ENCODE assay signal across 19 mouse cellular contexts in genomic region chr6:31184554-31184953, GRCm38 (mm10).
DNase-seq lines count a peak whose midpoint lies in the region; ATAC-seq and TF ChIP-seq lines count a peak whose summit lies in the region.
"Had no signal": no experiment of that assay in that cellular context is flagged by ENCODE, and none has a peak within 500 bp of the region (broad histone marks: within the 10 kb centered on the region; RNA-seq: fewer than 3 reads in every experiment).

No protein-coding gene starts in this region.

- H3K4me3 ChIP-seq in kidney, embryonic 15.5 days (replicated peaks), result no peak overlapping the region
- H3K4me3 ChIP-seq in spleen, adult 2 months (ENCODE audit: extremely low read depth, insufficient read depth, insufficient read length), result no peak overlapping the region
- H3K4me3 ChIP-seq in brown adipose tissue, adult 24 weeks (ENCODE audit: insufficient read depth, low read depth, low read length), result no peak overlapping the region
- H3K4me3 ChIP-seq in hindbrain, embryonic 11.5 days (ENCODE audit: low read depth, low read length), result no peak overlapping the region
- H3K4me3 ChIP-seq: forebrain, embryonic 12.5 days; hindbrain, embryonic 10.5 days; liver, embryonic 13.5 days; midbrain, embryonic 12.5 days had no signal

- H3K9me3 ChIP-seq in kidney, embryonic 15.5 days (replicated peaks), result no peaks in the 10 kb centered on the region
- no peaks in the 10 kb centered on the region for H3K9me3 ChIP-seq in hindbrain, embryonic 11.5 days (ENCODE audit: control insufficient read depth, low read length)
- H3K9me3 ChIP-seq: forebrain, embryonic 12.5 days; hindbrain, embryonic 10.5 days; liver, embryonic 13.5 days; midbrain, embryonic 12.5 days had no signal

- TF ChIP-seq POLR2A in spleen, adult 2 months (IDR thresholded peaks at IDR 0.05; ENCODE audit: low read depth, low read length), result no peak

- no peaks in the 10 kb centered on the region for H3K36me3 ChIP-seq in kidney, embryonic 15.5 days
- H3K36me3 ChIP-seq in spleen, adult 2 months (ENCODE audit: control insufficient read depth, insufficient read depth, low read length), result peaks cover 10% of the 10 kb centered on the region
- no peaks in the 10 kb centered on the region for H3K36me3 ChIP-seq in hindbrain, embryonic 11.5 days (ENCODE audit: control insufficient read depth, insufficient read depth, low read length)
- H3K36me3 ChIP-seq: forebrain, embryonic 12.5 days; hindbrain, embryonic 10.5 days; liver, embryonic 13.5 days; midbrain, embryonic 12.5 days had no signal

- H3K27me3 ChIP-seq in kidney, embryonic 15.5 days, result 0 out of 2 replicates have a peak, but pooled peaks cover 3% of the 10 kb centered on the region
- no peaks in the 10 kb centered on the region for H3K27me3 ChIP-seq in spleen, adult 2 months (ENCODE audit: control insufficient read depth, insufficient read depth, low read length)
- H3K27me3 ChIP-seq in hindbrain, embryonic 11.5 days (ENCODE audit: control insufficient read depth, insufficient read depth, low read length), result 0 out of 2 replicates have a peak, but pooled peaks cover 2% of the 10 kb centered on the region
- H3K27me3 ChIP-seq: forebrain, embryonic 12.5 days; liver, embryonic 13.5 days; midbrain, embryonic 12.5 days had no signal

- no peak for ATAC-seq in kidney, embryonic 15.5 days (replicated peaks; ENCODE audit: low FRiP score)
- ATAC-seq in neutrophil, adult 5-6 weeks (ENCODE audit: extremely low read depth, insufficient number of reproducible peaks, low FRiP score, poor library complexity, severe bottlenecking), result 0 out of 2 replicates have a peak, but pooled peaks have one; percentile 7
- ATAC-seq in hindbrain, embryonic 11.5 days (ENCODE audit: low FRiP score), result no peak
- ATAC-seq: intestine, embryonic 16.5 days had no signal

- H3K9ac ChIP-seq in kidney, embryonic 15.5 days, result no peak overlapping the region
- H3K9ac ChIP-seq in hindbrain, embryonic 11.5 days (ENCODE audit: low read depth, low read length), result no peak overlapping the region
- H3K9ac ChIP-seq: forebrain, embryonic 12.5 days; liver, embryonic 13.5 days; midbrain, embryonic 12.5 days had no signal

- 82% methylated on average over 7 of the region's 7 CpGs for WGBS in kidney, embryonic 15.5 days
- 30% methylated on average over 7 of the region's 7 CpGs for WGBS in spleen, adult 2 months
- WGBS in hindbrain, embryonic 11.5 days, result 90% methylated on average over 7 of the region's 7 CpGs

- H3K4me2 ChIP-seq in kidney, embryonic 15.5 days, result no peak overlapping the region
- H3K4me2 ChIP-seq in hindbrain, embryonic 11.5 days (replicated peaks; ENCODE audit: low read depth, low read length), result no peak overlapping the region
- H3K4me2 ChIP-seq: forebrain, embryonic 12.5 days; liver, embryonic 13.5 days; midbrain, embryonic 12.5 days had no signal

- 0 out of 2 replicates have a peak, but pooled peaks cover 2% of the 10 kb centered on the region for H3K4me1 ChIP-seq in kidney, embryonic 15.5 days
- peaks cover 14% of the 10 kb centered on the region; the same call in 1 of the 2 replicates for H3K4me1 ChIP-seq in spleen, adult 2 months (ENCODE audit: control insufficient read depth, insufficient read depth, insufficient read length)
- H3K4me1 ChIP-seq in brown adipose tissue, adult 24 weeks (ENCODE audit: control insufficient read depth, insufficient read depth, insufficient read length, low read length), result peaks cover 30% of the 10 kb centered on the region
- H3K4me1 ChIP-seq in hindbrain, embryonic 11.5 days (replicated peaks; ENCODE audit: control insufficient read depth, insufficient read depth, low read length), result no peaks in the 10 kb centered on the region
- H3K4me1 ChIP-seq: forebrain, embryonic 12.5 days; hindbrain, embryonic 10.5 days; midbrain, embryonic 12.5 days had no signal

- H3K27ac ChIP-seq in kidney, embryonic 15.5 days, result no peak overlapping the region
- peak overlapping the region; percentile 31 for H3K27ac ChIP-seq in spleen, adult 2 months (ENCODE audit: insufficient read depth, low read length)
- H3K27ac ChIP-seq in brown adipose tissue, adult 24 weeks (replicated peaks; ENCODE audit: low read depth, low read length), result peak overlapping the region; percentile 61
- no peak overlapping the region for H3K27ac ChIP-seq in hindbrain, embryonic 11.5 days (ENCODE audit: low read depth, low read length)
- H3K27ac ChIP-seq: forebrain, embryonic 12.5 days; hindbrain, embryonic 10.5 days; liver, embryonic 13.5 days; macrophage; midbrain, embryonic 12.5 days had no signal

- no peak for TF ChIP-seq CTCF in spleen, adult 2 months (IDR thresholded peaks at IDR 0.05; ENCODE audit: extremely low read depth, insufficient read depth, insufficient read length, insufficient replicate concordance)

- peak; percentile 42 to 55 for DNase-seq in kidney, adult 8-10 months
- DNase-seq in spleen, adult 2 months (ENCODE audit: low read depth in 1 of 2, low spot score in 2 of 2), result peak in 1 of 2 experiments; percentile 53
- DNase-seq in spleen, postnatal 14 days (ENCODE audit: low spot score in 2 of 2), result no peak
- DNase-seq in hindbrain, embryonic 11.5 days (ENCODE audit: low spot score), result no peak
- no peak for DNase-seq in spleen, postnatal 10 days (ENCODE audit: low spot score in 2 of 2)
- DNase-seq: adrenal gland, postnatal 10 days; cerebellum, adult 11-12 months; cerebellum, postnatal 25 days; left cerebral cortex, postnatal 4 days; liver, embryonic 13.5 days; right cerebral cortex, adult 18-20 months had no signal

Comparison
In these comparisons a context has a peak if more than half of its experiments do, and no peak if none do; other contexts are left out.
1. DNase-seq: peak in kidney, adult 8-10 months (2 of 2); none in spleen, postnatal 14 days (0 of 2), hindbrain, embryonic 11.5 days (single experiment) and spleen, postnatal 10 days (0 of 2).
2. H3K27ac ChIP-seq: peak in spleen, adult 2 months (single experiment) and brown adipose tissue, adult 24 weeks (single experiment); none in kidney, embryonic 15.5 days (single experiment) and hindbrain, embryonic 11.5 days (single experiment).